Mouse (Mus musculus): Measurements from ENCODE around the gene Tmem116.

GRCm38 (mm10) chr5:121543370-121543769, 91.7 kb downstream of the Tmem116 start:
- TF ChIP-seq POLR2A (IDR thresholded peaks at IDR 0.05; ENCODE audit: borderline replicate concordance, control insufficient read depth, low read depth, low read length) (no peak), CTCF (IDR thresholded peaks at IDR 0.05; ENCODE audit: control insufficient read depth, insufficient read depth, low read length) (no peak)
